Mouse (Mus musculus) cerebellum, postnatal 10 days (tissue): ENCODE data around the gene Gpd1.
"Not testable (repeated sequence)": the region's sequence is repeated elsewhere in the genome, so short reads cannot be mapped to it uniquely, and the experiment has no call there.

Source experiments
- DNase-seq, 2 experiments: peaks; one replicate each; pipeline ENCODE4 v3.0.0; 2021; ENCODE audit warnings: mixed read lengths in 2 of 2

Gpd1 gene

DNA sequence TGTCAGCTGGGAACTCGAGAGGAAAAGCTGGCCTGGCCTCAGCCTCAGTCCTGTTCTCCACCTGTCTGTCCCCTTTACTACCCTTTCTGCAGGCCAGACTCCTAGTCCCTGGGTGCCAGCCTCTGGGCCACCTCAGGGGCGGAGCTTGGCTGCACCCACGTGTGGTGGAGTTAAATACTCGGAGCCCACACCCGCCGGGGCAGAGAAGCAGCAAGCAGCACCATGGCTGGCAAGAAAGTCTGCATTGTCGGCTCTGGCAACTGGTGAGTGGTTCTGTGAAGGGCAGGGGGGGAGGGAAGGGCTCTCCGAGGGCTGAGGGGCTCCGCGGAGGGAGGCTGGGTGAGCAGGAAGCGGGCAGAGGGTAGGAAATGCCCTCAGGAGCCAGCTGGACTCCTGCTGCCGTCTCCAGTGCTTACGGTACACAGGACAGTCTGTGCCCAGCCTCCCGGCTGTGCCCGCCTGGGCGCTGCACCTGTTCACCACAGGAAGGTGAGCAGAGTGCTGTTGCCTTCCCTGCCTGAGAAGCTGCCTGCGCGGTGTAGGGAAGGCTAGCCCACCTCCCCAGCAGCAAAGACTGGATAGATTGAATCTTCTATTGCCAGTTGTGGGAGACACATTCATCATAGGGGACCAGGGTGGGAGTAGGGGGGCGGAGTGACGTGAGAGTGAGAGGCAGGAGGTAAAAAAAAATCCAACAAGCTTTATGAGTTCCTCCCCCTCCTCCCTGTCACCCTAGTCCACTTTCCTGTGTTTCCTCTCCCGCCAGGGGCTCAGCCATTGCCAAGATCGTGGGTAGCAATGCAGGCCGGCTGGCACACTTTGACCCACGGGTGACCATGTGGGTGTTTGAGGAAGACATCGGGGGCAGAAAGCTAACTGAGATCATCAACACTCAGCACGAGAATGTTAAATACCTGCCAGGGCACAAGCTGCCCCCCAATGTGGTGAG is at the start of gene Gpd1:
TSS of gene Gpd1 (plus strand) at position 130 of the 949 bp plus-strand sequence.
- DNase-seq: peak; percentile 71 to 74

DNA sequence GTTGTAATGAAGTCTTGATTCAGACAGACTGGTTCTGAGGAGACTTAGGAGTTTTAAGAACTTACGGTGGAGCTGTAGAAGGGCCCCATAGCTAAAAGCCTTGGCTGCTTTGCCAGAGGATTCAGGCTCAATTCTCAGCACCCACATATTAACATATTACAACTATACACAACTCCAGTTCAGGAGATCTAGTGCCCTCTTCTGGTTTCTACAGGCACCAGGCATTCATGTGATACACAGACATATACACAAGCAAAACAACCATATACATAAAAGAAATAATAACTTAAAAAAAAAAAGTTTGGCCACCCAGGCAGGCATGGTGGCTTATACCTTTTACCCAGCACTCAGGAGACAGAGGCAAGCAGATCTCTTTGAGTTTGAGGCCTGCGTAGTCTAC is 49.8 kb upstream of the Gpd1 start:
- no peak for DNase-seq

DNA sequence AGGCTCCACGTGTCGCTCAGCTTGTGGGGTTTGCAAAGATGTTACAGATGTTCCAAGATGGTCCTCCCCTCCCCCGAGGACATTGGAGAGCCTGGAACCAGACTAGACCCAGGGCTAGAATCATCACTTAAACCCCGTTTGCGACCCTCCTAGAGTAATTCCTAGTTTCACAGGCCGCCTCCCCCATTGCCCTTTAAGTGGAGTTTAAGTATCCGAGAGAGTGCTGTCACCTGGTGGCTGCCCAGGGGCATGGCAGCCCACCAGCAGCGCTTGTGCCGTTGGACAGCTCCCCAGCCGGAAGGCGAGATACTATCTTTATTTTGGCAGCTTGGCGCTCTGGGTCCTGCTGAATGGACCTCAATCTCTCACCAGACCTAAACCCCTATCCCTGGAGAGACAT is 48.4 kb upstream of the Gpd1 start:
- DNase-seq: peak; percentile 92 to 93

DNA sequence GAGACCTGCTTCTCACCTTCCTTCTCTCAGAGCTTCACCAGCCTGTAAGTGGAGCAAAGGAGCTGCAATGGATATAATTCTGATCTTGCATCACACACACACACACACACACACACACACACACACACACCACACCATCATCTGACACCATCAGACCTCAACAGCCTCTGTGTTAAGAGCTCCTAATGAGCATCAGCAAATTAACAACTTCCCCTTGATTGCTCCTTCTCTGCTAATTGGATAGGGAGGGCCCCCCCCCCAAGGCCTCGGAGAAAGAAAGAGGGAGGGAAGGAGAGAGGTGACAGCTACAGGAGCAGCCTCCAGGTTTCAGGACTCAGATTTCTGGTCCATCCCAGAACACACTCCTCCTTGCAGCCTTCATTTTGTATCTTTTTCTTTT is 47.9 kb upstream of the Gpd1 start:
- DNase-seq: peak in 1 of 2 experiments; percentile 43

DNA sequence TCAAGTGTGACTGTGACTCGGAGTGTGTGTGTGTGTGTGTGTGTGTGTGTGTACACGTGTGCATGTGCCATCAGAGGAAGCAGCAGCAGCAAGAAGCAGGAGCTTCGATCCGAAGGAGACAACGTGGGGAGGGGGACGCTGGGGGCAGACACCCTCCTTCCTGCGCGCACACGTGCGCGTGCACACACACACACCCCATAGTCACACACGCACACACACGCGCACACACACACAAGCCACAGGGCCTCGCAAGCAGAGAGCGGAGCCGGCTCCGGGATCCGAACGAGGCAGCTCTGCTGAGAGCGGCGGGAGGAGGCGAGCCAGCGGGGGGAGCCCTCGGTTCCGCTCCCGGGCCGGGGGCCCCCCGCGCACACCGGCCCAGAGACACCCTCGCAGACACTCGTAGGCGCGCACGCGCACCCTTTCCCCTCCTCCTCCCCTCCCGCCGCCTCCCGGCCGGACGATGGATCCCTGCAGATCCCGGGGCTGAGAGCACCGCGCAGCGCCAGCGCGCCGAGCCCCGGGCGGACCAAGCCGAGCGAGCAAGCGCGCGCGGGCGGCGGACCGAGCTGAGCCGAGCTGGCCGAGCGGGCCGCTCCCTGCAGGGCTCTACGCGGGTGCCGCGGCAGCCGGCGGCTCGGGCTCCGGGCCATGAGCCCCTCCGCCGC is 47.0 kb upstream of the Gpd1 start, which contains the start of gene Asic1:
TSS of gene Asic1 (plus strand) at position 215 of the 668 bp plus-strand sequence.
- peak; percentile 80 to 81 for DNase-seq

DNA sequence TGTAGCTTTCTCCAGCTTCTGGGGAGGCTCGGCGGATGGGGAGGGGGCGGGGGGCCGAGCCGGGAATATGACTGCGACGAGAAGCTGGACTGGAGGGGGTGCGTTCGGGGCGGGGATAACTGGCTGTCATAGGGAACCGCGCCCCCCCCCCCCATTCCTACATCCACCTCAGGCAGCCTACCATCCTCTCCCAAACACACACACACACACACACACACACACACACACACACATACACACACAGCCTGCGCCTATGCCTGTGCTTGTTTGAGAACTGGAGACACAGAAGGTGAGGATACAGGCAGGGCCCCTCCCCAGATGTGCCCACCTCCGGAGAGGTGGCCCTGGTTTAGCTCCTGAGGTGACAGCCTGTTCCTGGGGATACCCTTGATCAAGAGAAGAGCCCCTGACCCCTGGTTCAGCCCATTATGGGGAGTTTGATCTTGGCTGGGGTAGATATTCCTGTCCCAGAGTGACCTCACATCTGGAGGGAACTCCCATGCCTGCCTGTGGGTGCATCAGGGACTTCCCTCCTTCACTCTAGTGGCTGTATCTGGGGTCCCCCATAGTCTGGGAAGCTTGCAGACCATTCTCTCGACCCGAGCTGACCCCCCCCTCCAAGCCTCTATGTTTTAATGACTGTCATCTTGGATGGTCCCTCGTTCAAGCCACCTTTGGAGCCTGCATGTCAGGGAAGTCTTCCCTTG is 46.2 kb upstream of the Gpd1 start:
- DNase-seq: peak; percentile 70 to 72

DNA sequence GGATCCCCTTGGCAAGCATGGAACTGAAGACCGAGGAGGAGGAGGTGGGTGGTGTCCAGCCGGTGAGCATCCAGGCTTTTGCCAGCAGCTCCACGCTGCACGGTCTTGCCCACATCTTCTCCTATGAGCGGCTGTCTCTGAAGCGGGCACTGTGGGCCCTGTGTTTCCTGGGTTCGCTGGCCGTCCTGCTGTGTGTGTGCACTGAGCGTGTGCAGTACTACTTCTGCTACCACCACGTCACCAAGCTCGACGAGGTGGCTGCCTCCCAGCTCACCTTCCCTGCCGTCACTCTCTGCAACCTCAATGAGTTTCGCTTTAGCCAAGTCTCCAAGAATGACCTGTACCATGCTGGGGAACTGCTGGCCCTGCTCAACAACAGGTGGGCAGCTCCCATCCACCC is 45.5 kb upstream of the Gpd1 start:
- DNase-seq: peak in 1 of 2 experiments; percentile 37

DNA sequence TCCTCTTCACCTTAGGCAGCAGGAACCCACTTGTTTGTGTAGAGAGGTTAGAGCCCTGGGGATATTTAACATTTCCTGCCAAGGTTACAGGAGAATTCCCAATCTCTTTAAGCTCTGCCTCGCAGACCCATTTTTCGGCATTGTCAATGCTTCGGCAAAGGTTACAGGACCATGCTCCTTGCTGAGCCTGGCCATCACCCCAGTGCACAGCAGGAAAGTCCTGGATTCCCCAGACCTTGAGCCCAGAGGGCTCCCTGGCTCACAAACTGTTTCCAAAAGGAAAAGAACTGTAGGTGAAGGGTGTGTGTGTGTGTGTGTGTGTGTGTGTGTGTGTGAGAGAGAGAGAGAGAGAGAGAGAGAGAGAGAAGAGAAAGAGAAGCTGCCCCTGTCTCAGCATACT is 42.4 kb upstream of the Gpd1 start:
- DNase-seq: peak in 1 of 2 experiments; percentile 44

DNA sequence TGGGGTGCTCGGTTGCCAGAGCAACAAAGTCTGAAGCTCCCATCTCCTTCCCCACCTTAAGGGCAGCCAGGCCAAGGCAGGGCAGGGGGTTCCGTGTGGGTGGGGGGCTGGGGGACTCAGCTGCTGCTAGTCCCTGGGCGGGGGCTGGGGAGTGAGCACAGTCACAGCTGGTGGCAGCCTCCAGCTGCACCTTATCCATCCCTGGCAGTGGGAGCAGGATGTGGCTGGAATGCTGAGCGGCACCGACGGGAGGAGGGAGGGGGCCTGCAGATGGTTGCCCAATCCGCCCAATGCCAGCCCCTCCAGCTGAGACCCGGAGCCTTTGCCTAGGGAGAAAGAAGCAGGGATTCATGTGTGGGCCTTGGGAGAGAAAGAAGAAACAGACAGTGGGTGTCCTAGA is 40.2 kb upstream of the Gpd1 start:
- peak; percentile 81 to 89 for DNase-seq

DNA sequence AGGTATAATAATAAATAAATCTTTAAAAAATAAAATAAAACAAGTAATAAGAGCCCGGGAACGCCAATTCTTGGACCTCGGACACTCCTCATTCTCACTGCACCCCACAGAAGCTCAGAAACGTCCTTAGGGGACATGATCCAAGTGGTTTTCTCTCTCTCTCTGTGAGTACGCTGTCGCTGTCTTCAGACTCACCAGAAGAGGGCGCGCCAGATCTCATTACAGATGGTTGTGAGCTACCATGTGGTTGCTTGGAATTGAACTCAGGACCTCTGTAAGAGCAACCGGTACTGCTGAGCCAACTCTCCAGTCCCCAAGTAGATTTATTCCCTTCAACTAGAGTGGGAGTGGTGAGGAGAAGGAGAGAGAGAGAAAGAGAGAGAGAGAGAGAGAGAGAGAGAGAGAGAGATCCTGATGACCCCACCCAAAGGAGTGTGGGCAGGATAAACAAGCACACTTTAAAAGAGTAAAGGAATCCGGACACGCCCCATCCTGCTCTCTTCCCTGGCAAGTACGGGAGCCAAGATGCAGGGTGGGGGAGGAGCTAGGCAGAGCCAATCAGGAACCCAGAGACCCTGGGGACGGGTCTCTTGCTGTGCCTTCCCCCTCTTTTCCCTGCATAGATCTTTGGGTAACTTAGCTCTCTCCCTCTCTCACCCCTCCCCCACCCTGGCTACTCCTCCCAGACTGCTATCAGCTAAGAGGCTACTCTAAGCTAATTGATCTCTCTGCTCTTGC is 39.1 kb upstream of the Gpd1 start:
- DNase-seq: peak; percentile 68 to 73

DNA sequence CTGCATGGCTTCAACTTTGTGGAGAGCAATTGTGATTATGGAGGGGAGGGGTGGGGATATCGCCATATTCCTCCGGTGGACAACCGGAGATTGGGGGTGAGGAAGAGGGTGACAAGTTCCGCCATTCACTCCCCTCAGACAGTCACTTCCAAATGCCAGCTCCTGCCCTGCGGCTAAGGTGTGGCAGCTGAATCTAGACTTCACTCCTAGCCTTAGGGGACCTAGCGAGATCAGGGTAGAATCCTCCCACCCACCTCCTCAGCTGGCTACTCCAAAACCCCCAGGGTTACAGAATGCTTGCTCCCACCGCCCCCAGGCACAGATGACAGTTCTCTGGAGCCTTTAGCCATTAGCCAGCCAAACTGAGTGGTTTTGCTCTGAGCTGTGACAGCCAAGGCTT is 38.3 kb upstream of the Gpd1 start:
- no peak for DNase-seq

DNA sequence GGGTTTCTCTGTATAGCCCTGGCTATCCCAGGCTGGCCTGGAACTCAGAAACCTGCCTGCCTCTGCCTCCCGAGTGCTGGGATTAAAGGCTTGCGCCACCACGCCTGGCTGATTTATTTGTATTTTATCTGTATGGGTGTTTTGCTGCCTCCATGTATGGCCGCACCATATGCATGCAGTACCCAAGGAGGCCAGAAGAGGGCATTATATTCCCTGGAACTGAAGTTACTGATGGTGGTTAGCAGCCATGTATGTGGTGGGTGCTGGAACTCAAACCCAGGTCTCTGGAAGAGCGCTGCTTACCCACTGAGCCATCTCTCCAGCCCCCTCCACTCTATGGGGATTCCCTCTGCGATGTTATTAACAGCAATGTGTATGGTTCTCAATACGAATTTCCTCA is 34.4 kb upstream of the Gpd1 start:
- DNase-seq: no peak

DNA sequence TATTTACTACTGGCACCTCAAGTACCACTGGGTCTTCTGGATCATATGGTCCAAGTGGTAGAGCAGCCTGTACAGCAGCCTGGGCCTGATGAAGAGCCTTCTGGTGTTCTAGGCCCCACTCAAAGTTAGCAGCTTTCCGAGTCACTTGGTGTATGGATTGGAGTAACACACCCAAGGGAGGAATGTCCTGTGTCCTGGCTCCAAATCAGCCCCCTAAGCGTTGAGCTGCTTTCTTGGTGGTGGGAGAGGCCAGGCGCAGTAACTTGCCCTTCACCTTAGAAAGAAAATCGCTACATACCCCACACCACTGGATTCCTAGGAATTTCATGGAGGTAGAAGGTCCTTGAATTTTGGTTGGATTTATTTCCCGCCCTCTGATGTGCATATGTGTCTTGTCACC is 33.2 kb upstream of the Gpd1 start:
- DNase-seq: no peak

DNA sequence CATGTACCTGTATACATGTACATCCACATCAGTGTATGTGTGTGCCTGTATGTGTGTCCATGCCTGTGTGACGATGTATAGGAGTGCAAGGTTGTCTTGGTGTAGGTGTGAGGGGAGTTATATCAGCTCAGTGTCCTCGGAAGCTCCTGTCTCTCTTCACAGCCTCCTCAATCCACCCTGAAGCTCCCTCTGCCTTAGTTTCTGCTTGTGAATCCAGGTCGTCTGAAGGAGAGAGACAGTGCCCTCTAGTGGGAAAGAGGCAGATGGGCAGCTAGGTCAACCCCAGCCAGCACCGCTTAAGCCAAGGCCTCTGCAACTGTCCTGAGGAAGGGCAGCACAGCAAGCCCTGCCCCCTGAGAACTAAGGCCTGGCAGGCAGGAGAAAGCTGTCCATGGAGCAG is 28.6 kb upstream of the Gpd1 start:
- DNase-seq: peak; percentile 81 to 86

DNA sequence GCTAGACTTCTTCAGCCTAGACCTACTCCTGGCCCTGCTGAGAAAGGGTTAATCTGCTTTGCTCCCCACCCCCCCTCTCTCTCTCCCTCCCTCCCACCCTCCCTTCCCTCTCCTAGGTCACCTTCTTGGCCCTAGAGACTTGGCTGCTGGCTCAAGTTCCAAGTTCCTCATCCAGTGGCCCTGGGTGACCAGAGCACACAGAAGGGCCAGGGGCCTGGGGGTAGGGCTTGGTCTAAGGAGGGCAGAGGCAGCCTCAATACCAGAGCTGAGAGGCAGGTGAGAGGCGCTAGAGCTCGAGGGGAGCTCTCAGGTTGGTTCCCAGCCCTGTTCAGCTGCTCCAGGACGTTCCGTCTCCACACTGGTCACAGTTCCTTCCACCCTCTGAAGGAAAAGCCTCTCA is 26.4 kb upstream of the Gpd1 start:
- DNase-seq: no peak

DNA sequence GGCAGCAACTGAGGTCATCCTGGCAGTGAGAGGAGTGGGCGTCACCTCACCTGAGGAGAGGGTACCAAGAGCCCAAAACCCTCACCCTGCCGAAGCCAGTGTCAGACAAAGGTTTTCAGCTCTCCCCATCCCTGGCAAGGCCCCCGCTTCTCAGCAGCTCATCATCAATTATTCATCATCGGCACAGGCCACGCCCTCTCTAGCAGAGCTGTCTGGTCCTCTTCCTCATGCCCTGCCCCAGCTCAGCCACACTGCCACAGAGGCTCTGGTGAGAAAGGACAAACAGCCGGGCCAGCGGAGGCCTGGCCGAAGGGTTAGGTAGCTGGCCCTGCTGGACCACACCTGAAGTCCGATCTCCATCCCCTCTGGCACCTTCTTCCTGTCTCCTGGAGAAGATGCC is 25.3 kb upstream of the Gpd1 start:
- peak; percentile 65 to 69 for DNase-seq

DNA sequence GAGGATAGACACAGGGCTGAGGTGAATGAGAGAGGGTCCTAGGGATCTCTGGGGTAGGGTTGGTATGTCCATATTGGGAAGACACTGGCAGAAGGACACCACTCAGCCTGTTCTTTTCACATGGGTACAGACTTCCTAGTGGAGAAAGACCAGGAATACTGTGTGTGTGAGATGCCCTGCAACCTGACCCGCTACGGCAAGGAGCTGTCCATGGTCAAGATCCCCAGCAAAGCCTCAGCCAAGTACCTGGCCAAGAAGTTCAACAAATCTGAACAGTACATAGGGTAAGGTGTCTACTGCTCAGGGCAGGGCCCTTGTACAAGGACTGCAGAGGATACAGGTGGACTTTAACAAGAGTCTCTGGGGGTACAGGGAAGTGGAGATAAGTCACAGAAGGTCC is 20.0 kb upstream of the Gpd1 start:
- no peak for DNase-seq

DNA sequence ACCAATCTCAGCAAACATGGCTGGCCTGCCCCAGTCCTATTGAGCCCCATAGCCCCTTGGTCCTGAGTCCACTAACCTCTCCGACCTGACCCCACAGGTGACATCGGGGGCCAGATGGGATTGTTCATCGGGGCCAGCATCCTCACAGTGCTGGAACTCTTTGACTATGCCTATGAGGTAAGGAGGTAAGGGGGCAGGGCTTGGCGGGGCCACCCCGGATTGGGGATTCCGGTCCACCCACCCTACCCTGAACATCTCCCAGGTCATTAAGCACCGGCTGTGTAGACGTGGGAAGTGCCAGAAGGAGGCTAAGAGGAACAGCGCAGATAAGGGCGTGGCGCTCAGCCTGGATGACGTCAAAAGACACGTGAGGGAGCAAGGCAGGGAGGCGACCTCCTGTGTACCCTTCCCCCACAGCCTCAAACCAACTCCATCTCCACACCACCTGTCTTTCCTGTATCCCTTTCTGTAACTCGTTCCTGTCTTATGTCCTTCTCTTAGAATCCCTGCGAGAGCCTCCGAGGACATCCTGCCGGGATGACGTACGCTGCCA is 18.7 kb upstream of the Gpd1 start:
- DNase-seq: peak in 1 of 2 experiments; percentile 25

DNA sequence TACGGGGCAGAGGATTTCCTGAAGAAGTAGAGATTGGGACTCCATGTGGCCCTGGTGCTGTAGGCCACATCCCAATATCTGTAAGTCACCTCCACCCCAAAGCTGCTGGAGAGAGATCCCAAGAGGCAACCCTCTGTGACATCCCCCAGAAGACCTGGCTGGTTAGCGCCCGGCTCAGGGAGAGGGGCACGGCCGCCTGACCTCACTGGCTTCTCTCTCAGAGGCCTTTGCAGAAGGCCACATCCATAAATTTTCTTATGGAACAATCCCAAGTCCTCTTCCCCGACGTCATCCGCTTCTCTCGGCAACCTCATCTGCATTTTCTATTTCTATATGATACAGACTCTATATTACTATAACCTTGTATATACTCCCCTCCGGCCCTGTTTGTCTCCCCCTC is 17.6 kb upstream of the Gpd1 start:
- DNase-seq: no peak

DNA sequence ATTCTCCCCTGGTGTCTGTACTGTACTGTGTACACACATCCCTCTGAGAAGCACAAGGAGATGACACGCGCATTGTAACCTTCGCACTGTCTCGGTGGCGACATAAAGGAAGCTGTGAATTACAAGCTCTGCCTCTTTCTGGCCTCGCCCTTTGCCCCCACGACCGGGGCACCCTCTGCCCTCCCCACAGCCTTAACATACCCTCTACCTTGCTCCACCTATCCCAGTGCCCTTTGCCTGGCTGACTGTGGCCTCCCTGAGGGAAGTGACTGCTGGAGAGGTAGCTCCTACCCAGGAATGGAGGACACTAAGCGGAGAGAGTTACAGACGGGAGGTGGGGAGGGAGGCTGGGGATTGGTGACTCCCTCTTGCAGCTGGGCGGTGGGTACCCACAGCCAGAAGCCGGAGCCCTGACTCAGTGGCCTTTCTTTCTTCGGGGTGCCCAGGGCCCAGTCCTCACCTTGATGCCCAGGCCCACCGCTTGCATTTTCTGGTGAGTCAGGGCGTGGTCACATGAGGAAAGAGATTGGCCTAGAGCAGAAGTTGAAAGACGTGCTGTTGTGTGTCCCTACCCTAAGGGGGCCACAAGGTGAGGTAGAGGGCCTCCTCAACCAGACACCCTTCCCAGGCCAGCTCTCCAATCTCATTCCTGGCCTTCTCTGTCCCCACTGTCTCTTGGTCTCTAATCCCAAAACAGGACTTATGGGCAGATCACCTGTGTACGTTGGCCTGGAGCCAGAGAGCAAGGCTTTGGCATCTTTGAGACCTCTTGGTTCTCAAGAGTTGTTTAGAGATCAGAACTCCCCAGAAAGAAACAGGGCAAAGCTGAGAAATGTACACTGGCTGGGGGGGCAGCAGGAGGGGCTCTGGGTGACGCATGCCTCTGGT is 16.9 kb upstream of the Gpd1 start:
- DNase-seq: peak in 1 of 2 experiments; percentile 52

DNA sequence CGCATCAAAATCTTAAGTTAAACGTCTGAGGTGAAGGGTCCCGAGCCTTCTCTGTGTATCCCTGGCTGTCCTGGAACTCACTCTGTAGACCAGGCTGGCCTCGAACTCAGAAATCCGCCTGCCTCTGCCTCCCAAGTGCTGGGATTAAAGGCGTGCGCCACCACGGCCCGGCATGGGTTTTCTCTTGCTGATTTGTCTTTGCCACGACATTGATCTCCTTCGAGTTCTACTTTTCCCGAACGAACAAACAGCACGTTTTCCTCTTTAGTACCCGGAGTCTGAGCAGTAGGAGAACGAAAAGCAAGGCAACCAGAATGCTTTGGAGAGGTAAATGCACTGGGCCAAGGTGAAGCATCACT is 15.7 kb upstream of the Gpd1 start:
- DNase-seq: not testable (repeated sequence)
